Mouse (Mus musculus) midbrain, embryonic 16.5 days (tissue): Measurements from ENCODE around the gene Scgb2b2. TPM values are rescaled to one million over a fixed set of nuclear protein-coding genes. Genes with fewer than 3 reads are reported as not detected.

Experiments
- ATAC-seq: fragments of 200-750 bp; cut with Nextera tagmentation; 2 replicates; pipeline ENCODE4 v1.8.0; 2017; ENCODE audit warnings: moderate TSS enrichment
- H3K27ac ChIP-seq: fragments of 300-500 bp; sonication (generic); 2 replicates; pipeline ENCODE4 v1.5.1; 2014; ENCODE audit warnings: mild to moderate bottlenecking, low read length, mixed read lengths
- H3K27me3 ChIP-seq: fragments of 300-500 bp; sonication (generic); 2 replicates; pipeline ENCODE4 v1.6.1; 2014; ENCODE audit warnings: low read depth, low read length, mixed read lengths; ENCODE audit not compliant: control insufficient read depth, insufficient read depth
- H3K36me3 ChIP-seq: fragments of 300-500 bp; sonication (generic); 2 replicates; pipeline ENCODE4 v1.6.1; 2014; ENCODE audit warnings: mild to moderate bottlenecking, low read length, moderate library complexity, mixed read lengths; ENCODE audit not compliant: control insufficient read depth, insufficient read depth
- H3K4me1 ChIP-seq: fragments of 300-500 bp; sonication (generic); 2 replicates; pipeline ENCODE4 v1.6.1; 2014; ENCODE audit warnings: mild to moderate bottlenecking, low read length, mixed read lengths; ENCODE audit not compliant: control insufficient read depth, insufficient read depth
- H3K4me2 ChIP-seq: fragments of 300-500 bp; sonication (generic); 2 replicates; pipeline ENCODE4 v1.6.1; 2014; ENCODE audit warnings: mild to moderate bottlenecking, low read length, mixed read lengths
- H3K4me3 ChIP-seq: fragments of 300-500 bp; sonication (generic); 2 replicates; pipeline ENCODE4 v1.5.1; 2014; ENCODE audit warnings: low read depth, mild to moderate bottlenecking, low read length, moderate library complexity, mixed read lengths
- H3K9ac ChIP-seq: fragments of 300-500 bp; sonication (generic); 2 replicates; pipeline ENCODE4 v1.6.1; 2014; ENCODE audit warnings: low read depth, low read length, mixed read lengths
- H3K9me3 ChIP-seq: fragments of 300-500 bp; sonication (generic); replicated peaks from 2 replicates; pipeline ENCODE4 v1.6.1; 2014; ENCODE audit warnings: mild to moderate bottlenecking, low read length, mixed read lengths; ENCODE audit not compliant: control insufficient read depth, poor library complexity, severe bottlenecking
- WGBS: fragments of 180-500 bp; shearing (Covaris S2); extraction: QIAGEN DNeasy Blood & Tissue Kit; methylation state at CpG from one replicate; pipeline ENCODE4 v1.1.7; 2014; 5-methylcytosine and 5-hydroxymethylcytosine counted together
- polyA plus RNA-seq: library from polyadenylated mRNA; unstranded; fragments of >200 nt; fragmentation: Nextera tagmentation; extraction: Ambion mirVana; gene quantifications from 2 replicates; pipeline ENCODE4 v1.2.1, GENCODE M21; 2015

Scgb2b2 gene
- not detected in 2 replicates for polyA plus RNA-seq

GRCm38 (mm10) chr7:31290208-31290607 is at the start of gene Scgb2b2:
Gene Scgb2b2 (plus strand): TSS chr7:31290508.
- H3K27ac ChIP-seq, result no peak within 1 kb of the TSS
- 83% methylated on average over 5 of the region's 5 CpGs for WGBS
- no peaks in the 10 kb centered on the region for H3K36me3 ChIP-seq
- H3K9me3 ChIP-seq, result peaks cover 28% of the 10 kb centered on the region
- ATAC-seq, result no peak
- no peaks in the 10 kb centered on the region for H3K4me1 ChIP-seq
- no peak within 1 kb of the TSS for H3K4me3 ChIP-seq
- no peak within 1 kb of the TSS for H3K9ac ChIP-seq
- no peak within 1 kb of the TSS for H3K4me2 ChIP-seq
- no peaks in the 10 kb centered on the region for H3K27me3 ChIP-seq

GRCm38 (mm10) chr7:31291721-31292120 is 1.4 kb downstream of the Scgb2b2 start, which contains the start of gene Scgb1b2:
Gene Scgb1b2 (minus strand): TSS chr7:31291821.
- no peak within 1 kb of the TSS for H3K9ac ChIP-seq
- no peaks in the 10 kb centered on the region for H3K4me1 ChIP-seq
- no peaks in the 10 kb centered on the region for H3K36me3 ChIP-seq
- 87% methylated on average over 3 of the region's 3 CpGs for WGBS
- peaks cover 21% of the 10 kb centered on the region for H3K9me3 ChIP-seq
- no peak for ATAC-seq
- no peak within 1 kb of the TSS for H3K27ac ChIP-seq
- H3K4me3 ChIP-seq, result no peak within 1 kb of the TSS
- H3K4me2 ChIP-seq, result no peak within 1 kb of the TSS
- no peaks in the 10 kb centered on the region for H3K27me3 ChIP-seq

Other genes starting within 250 kb of the Scgb2b2 start
- gene Fxyd5, start 248.0 kb upstream of the Scgb2b2 start, polyA plus RNA-seq, result 19.0 and 24.4 TPM in 2 replicates
- gene Fxyd7, start 239.0 kb upstream of the Scgb2b2 start, polyA plus RNA-seq, result 188 and 270 TPM in 2 replicates
- 11.2 and 17.3 TPM in 2 replicates for gene Fxyd1, start 233.3 kb upstream of the Scgb2b2 start, polyA plus RNA-seq
- gene Lgi4, start 231.2 kb upstream of the Scgb2b2 start, polyA plus RNA-seq, result 0.15 and 0.35 TPM in 2 replicates
- gene Fxyd3, start 213.8 kb upstream of the Scgb2b2 start, polyA plus RNA-seq, result not detected in 2 replicates
- 0.21 TPM in 1 of 2 replicates, not detected in the other for gene Hpn, start 175.2 kb upstream of the Scgb2b2 start, polyA plus RNA-seq
- gene Scn1b, start 163.5 kb upstream of the Scgb2b2 start, polyA plus RNA-seq, result 7.4 and 12.2 TPM in 2 replicates
- 239 and 246 TPM in 2 replicates for gene Gramd1a, start 134.6 kb upstream of the Scgb2b2 start, polyA plus RNA-seq
- gene Scgb1b2, start 1.3 kb downstream of the Scgb2b2 start, polyA plus RNA-seq, result not detected in 2 replicates
- gene Scgb2b3, start 71.6 kb downstream of the Scgb2b2 start, polyA plus RNA-seq, result not detected in 2 replicates
- gene Scgb1b3, start 85.1 kb downstream of the Scgb2b2 start, polyA plus RNA-seq, result not detected in 2 replicates